Mouse (Mus musculus) megakaryocyte, embryonic 14.5 days (primary cell): ENCODE data around the gene Foxr1.
"Not testable (repeated sequence)": the region's sequence is repeated elsewhere in the genome, so short reads cannot be mapped to it uniquely, and the experiment has no call there.

ENCODE experiments used
- FLI1 ChIP-seq: IDR thresholded peaks from 2 replicates; pipeline ENCODE4 v1.6.1; 2012; ENCODE audit warnings: low read length, inconsistent platforms, mixed read lengths
- GATA1 ChIP-seq: IDR thresholded peaks from 3 replicates; pipeline ENCODE4 v1.6.1; 2012; ENCODE audit warnings: mixed read lengths, low read length, inconsistent platforms, borderline replicate concordance

GRCm38 (mm10) chr9:44419730-44420129 lies 21.2 kb downstream of the Foxr1 start:
- not testable (repeated sequence) for TF ChIP-seq GATA1, FLI1
